Mouse (Mus musculus): ENCODE data around the gene Hmgcl.
A peak's percentile ranks its signal among the peaks of the same experiment; 100 is the strongest.

The Hmgcl gene

DNA sequence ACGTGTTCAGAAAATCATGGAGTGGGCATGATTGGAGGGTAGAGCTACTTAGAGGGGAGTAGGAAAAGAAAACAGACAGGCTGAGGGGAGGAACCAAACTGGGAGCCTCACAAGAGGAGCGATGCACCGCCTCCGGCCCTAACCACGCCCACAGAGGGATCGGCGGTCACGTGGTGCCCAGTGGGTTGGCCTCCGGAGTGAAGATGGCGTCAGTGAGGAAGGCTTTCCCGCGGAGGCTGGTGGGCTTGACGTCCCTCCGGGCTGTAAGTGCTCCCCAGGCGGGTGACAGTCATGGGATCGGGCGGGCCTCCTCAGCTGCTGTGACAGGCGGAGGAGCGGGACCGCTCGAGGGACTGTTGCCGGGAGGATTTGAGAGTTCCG lies at the start of gene Hmgcl:
Hmgcl (plus strand) TSS at position 171 of the 381 bp plus-strand sequence.
- DNase-seq (ENCODE audit: low spot score), result peak; percentile 96

DNA sequence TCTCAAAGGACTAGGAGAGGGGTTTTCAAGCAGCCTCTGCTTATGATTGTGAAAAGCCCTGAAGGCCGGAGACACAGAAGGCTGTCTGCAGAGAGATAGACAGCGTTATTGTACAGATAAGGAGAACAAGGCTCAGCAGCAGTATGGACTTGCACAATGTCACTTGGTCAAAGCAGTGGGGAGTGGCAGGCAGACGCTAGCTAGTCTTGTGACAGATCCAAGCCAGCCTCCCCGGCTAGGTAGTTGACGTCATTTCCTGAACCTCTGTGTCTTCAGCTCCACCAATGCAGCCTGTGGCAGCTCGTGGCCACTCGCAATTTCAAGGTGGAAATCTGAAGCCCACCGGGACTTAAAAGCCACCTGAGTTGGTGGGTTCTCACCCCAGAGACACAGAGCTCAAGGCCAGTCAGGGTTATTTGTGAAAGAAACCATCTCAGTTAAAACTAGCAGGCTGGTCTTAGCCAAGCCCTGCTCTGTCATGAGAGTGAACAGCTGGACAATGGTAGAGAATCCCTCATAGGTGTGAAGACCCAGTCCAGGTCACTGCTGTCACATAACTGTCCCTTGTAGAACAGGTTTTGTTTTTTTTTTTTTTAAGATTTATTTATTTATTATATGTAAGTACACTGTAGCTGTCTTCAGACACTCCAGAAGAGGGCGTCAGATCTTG lies 47.7 kb upstream of the Hmgcl start:
- peak; percentile 91 for DNase-seq (ENCODE audit: low spot score)

DNA sequence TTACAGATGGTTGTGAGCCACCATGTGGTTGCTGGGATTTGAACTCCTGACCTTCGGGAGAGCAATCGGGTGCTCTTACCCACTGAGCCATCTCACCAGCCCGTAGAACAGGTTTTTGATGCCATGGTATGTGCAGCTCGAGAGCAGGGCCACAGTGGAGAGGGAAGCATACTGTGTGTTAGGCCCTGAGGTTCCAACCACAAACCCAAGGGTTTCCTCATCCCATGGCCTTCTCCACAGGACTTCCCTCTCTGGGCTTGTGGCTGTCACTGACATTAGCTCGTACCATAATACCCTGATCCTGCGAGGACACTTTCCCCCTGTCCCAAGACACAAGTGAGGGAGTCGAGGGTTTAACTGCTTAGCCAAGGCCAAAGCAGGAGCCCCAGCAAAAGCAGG lies 47.2 kb upstream of the Hmgcl start:
- no peak for DNase-seq (ENCODE audit: low spot score)

DNA sequence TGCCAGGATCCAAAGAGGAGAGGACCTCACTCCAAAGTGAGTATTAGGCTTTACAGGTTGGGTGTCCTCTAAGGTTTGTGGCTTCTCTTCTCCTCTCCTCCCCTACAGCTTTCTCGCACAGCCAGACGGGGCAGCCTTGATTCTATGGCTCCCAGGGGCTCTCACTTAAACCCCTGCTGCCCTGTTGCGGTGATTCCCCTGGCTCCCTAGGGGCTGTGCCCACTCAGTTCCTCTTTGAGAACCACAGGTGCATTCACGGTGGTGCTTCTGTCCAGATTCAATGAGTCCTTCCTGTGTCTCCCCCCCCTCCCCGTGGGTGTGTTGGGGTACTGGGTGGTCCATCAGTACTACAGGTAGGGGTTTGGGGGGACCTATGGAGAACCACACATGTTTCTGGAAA lies 46.2 kb upstream of the Hmgcl start:
- DNase-seq (ENCODE audit: low spot score), result no peak

DNA sequence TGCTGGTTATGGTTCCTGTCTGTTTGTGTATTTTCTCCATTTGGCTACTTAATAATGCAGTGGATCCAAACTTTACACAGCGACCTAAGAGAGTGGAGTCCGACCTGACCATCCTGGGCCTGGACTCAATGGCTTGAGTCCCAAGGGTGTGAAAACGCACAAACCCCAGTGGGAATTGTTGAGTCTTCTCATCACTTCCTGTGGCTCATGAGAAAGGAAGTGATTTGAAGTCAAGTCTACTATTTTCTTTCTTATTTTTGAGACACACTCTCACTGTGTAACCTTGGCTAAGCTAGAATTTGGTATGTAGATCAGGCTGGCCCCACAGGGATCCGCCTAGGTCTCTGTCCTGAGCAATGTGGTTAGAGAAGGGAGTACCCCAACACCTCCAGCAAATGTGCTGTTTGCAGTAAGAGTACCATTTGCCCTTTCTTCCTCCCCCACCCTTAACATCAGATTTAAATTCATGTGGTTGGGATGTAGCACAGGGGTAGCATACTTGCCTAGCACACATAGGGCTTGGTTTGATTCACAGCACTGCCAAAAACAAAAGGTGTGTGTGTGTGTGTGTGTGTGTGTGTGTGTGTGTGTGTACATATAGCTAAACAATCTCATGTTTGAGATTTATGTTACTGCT lies 43.5 kb upstream of the Hmgcl start:
- no peak for DNase-seq (ENCODE audit: low spot score)

DNA sequence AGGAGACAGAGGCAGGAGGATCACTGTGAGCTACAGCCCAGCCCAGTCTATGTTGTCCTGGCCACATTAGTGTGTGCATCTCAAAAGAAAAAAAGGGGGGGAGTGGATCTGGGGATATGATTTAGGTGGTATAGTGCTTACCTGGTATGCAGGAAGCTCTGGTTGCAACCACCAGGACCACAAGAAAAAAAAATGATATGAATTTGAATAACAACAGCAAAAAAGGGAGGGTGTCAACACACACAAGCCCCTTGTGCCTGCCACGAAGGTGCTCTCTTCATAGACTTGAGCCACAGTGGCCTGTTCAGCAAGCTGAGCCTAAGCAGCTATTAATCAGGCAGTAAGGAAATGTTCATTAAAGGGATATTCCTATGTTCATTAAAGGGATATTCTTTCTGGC lies 41.4 kb upstream of the Hmgcl start:
- DNase-seq (ENCODE audit: low spot score), result no peak

DNA sequence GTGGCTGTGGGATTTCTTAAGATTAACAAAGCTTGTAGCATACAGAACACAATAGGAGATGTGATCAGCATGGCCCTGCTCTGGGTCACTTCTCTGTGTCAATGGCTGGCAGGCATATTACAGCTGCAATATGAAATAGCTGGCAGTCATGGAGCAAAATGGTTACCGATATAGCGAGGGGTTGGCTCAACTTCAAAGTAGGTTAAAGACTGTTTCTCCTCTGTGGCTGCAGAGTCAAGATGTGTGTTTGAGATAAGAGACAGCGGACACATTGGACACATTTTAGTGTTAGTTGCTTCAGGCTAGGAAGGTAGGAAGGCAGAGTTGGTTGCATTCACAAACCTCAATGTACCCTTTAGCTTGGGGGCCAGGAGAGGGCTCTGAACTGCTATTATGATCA lies 39.6 kb upstream of the Hmgcl start:
- DNase-seq (ENCODE audit: low spot score), result peak; percentile 44

DNA sequence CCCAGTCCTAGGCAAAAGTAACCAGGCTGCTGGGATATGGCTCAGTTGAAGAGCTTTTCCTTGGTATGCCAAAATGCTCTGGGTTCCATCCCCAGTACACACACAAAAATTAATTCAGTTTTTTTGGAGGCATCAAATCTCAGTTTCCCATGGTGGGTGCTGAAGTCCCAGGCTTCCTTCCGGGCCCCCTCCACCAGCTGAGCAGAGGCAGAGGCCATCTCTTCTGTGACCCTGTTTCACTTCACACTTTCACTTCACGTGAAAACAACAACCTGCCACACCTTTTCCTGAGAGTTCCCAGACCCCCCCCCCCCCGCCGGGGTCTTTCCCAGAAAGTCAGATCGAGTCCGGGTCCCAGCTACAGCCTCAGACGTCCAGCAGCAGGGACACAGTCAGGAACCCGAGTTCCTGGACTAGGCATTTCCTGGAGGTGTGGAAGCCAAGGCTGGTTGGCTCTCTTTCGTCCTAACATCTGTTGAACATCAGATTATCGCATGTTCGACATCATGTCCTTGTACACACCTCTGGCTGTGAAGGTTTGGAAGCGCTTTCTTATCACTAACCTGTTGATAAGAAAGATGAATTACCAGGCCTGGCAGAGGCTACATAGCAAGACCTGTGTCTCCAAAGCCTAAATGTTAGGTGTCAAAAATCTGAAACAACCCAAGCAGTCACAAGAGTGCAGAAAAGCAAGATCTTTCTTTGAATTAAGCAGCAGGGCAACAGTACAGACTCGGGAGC lies 36.8 kb upstream of the Hmgcl start:
- DNase-seq (ENCODE audit: low spot score), result no peak

DNA sequence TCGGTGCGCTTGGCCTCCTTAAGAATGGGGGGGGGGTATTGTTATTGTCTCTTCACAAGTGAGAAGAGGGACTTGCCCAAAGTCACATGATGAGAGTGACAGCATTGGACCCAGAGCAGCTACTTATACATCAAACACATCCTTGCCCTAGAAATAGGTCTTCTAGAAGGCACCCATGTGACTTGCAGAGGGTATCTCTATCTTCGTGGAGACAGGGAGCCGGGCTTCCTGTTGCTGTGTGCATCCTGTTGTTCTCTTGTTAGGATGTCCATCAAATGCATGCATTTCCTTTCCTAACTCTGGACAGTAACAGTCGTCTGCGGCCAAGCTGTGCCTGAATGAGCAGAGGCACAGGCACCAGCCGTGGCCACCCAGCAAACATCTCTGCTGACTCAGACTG lies 34.7 kb upstream of the Hmgcl start:
- DNase-seq (ENCODE audit: low spot score), result no peak

DNA sequence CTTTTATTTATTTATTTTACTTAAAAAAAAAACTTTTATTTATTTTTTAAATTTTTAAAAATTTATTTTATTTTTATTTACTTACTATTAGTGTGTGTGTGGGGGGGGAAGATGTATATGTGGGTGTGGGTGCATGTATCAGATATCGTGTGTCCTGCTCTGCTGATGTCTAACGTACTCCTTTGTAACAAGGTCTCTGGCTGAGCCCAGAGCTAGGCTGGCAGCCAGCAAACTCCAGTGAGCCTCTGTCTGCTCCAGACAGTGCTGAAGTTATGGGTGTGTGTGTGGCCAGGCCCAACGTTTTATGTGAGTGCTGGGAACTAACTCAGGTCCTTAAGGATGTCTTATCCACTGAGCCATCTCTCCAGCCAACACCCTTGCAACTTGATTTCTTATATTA lies 34.1 kb upstream of the Hmgcl start:
- peak; percentile 48 for DNase-seq (ENCODE audit: low spot score)

DNA sequence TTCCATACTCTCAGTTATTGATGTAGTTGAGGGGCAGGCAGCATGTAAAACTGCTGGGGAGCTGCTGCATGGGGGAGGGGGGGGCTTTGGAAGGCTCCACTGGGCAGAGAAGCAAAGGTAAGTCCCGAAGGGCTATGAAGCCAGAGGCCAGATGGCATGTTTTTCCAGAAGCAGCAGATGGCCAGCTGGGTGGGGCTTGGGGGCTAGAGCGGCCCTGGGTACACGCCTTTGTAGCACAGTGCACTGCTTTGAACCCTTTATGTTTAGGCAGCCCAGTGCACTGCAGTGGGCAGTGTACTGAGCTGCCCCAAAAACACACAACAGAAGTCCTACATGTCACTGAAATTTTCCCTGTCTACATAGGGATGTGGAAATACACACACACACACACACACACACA lies 33.4 kb upstream of the Hmgcl start:
- peak; percentile 72 for DNase-seq (ENCODE audit: low spot score)

DNA sequence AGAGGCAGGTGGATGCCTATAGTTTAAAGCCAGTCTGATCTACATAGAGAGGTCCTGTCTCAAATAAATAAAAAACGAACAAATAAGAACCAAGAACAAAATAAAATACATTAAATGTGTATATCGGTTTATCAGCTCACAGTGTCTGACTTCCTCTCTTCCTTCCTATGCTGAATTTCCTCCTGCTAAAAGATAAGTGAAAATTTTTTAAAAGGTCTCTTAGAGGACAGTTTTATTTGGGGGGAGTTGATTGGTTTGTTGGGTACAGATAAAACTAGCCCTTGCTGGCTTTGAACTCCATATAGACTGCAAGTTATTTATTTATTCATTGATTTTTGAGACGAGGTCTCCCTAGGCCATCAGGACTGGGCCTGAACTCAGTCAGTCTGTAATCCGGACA lies 32.8 kb upstream of the Hmgcl start:
- DNase-seq (ENCODE audit: low spot score), result no peak

DNA sequence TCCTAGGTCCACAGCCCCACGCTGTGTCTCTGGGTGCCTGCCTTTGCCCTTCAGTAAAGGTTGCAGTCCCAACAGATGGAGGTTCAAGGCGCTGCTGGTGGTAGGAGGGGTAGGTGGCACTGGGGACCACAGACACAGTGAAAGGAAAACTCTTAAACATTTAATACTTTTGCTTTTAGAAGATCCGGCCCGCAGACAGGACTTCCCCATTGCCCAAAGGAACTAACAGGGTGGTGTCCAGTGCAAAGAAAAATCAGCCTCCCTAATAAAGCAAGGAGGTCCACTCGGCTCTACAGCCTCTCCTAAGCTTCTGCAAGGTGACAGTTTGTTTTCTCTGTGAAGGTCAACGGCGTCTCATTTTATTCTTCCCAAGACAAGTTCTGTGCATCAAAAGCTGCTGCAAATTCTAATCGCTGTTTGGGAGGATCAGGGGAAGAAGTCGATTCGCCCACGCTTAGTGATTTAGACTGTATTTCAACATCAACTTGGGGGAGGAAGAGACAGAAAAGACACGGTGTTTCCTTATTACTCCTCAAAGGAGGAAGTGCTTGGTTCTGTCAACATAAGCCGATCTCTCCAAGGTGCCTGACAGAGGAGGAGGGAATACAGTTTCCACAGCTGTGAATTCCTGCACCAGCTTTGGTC lies 27.5 kb upstream of the Hmgcl start:
- DNase-seq (ENCODE audit: low spot score), result no peak

DNA sequence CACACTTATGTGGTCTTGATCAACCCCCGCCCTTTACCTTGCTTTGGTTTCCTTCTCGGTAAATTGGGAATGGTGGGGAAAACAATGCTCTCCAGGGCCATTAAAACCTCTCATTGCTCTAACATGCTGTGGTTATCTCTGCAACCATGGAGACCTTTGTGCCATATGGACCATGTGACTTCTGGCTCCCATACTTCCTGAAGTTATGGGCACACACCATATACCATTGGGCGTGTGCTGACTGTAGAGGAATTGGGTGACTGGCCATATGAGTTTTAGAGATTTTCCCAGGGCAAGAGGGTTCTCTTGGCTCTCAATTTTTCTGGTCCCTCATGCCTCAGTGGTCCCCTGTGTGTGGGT lies 27.0 kb upstream of the Hmgcl start:
- no peak for DNase-seq (ENCODE audit: low spot score)

DNA sequence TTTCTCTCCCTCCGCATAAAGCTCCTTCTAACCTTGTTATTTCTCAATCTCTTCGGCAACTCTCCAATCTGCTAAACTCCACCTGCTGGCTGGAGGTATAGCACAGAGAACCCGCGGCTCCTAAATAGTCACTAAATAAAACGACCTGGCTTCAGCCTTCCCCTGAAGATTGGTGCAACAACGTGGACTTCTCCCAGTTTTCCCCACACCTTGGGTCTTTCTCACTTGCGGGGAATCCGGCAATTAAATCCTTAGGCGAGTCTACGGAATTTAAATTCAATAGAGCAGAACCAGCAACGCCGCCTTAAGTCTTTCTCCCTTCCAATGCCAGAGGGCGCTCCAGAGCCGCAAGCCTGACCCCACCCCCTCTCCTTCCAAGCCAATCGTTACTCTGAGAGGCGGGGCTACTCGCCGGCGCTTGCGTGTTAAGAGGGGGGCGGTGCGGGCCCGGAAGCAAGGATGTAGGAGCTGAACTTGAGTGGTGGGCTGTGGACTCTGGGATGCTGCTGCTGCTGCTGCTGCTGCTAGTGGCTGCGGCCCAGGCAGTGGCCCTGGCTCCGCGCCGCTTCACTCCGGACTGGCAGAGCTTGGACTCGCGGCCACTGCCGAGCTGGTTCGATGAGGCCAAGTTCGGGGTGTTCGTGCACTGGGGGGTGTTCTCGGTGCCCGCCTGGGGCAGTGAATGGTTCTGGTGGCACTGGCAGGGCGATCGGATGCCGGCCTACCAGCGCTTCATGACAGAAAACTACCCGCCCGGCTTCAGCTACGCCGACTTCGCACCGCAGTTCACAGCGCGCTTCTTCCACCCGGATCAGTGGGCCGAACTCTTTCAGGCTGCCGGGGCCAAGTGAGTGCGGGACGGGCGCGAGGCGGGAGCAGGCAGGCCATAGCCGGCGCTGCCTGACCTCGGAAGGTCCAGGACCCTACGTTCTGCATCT lies 25.7 kb upstream of the Hmgcl start, which contains the start of gene Fuca1:
Fuca1 (plus strand) TSS at position 432 of the 938 bp plus-strand sequence.
- peak; percentile 99 for DNase-seq (ENCODE audit: low spot score)

DNA sequence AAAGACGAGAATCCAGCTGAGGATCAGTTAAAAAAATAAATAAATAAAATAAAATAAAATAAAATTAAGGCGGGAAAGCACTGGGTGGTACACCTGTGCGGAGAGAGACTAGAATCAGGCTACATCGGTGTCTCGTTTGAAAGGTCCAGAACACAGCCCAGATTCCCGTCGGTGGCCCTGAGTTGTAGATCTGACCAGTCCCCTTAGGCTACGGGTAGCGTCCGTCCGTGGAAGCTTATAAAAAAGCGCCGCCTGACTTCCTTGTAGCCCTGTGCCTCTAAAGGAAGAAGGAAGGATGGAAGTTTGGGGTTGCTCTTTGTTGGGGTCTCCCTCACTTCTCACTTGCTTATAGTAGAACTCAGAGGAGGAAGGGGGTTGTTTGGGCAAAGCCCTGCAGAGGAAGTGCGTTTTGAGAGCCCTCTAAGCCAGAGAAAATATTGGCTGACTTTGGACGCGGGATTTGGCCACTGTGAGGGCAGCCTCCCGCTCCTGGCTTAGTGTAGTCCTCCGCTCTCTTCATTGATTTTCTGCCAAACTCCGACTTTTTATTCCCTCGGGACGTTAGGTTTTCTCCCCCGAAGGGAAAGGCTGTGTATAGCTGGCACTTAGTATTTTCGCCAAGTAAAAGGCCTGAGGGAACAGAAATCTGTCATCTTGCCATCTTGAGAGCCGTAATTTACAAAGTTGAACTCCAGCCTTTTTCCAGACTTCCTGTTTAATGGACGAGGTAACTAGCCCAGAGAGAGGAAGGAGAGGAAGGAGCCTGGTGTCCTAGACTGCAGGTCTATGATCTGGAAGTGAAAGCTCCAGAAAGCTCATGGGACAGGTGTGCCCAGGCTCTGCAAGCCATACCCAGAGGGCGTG lies 24.8 kb upstream of the Hmgcl start:
- DNase-seq (ENCODE audit: low spot score), result peak; percentile 75

DNA sequence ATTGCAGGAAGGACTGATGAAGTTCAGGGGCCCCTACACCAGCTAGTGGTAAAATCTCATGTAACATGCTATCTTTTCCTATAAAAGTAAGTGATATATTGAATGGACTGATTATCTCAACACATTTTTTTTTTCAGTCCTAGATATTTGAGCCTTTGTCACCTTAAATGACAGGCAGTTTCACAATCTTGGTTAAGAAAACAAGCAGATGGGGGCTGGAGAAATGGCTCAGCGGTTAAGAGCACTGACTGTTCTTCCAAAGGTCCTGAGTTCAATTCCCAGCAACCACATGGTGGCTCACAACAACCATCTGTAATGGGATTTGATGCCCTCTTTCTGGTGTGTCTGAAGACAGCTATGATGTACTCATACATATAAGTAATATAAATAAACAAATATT lies 24.1 kb upstream of the Hmgcl start:
- no peak for DNase-seq (ENCODE audit: low spot score)

DNA sequence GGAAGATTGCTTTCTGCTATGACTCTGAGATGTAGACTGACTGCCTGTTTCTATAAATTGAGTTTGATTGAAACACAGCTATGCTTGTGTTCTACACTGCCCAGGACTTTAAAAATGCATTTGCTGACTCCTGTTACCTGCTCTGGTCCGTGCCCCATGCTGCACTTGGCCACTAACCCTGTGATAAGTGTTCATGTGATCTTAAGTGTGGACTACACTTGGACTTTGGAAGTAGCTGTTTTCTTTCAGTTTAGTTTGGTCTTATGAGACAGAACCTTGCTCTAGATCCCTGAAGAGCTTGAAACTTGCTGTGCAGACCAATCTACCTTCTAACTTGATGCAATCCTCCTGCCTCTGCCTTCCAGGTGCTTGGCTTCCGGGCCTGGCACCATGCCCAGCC lies 21.8 kb upstream of the Hmgcl start:
- DNase-seq (ENCODE audit: low spot score), result no peak

DNA sequence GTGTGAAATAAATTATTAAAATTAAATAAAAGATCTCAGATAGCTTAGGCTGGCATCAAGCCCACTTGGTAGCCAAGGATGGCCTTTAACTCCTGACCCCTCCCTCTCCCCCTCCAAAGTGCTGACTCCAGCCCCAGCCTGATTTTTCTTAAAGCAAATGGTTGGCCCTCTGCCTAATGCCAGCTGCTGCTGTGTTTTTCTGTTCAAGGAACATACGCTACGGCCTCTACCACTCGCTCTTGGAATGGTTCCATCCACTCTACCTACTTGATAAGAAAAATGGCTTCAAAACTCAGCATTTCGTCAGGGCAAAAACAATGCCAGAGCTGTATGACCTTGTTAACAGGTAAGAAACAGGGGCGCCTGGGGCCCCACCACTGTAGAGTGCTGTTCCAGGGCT lies 20.9 kb upstream of the Hmgcl start:
- DNase-seq (ENCODE audit: low spot score), result peak; percentile 51

DNA sequence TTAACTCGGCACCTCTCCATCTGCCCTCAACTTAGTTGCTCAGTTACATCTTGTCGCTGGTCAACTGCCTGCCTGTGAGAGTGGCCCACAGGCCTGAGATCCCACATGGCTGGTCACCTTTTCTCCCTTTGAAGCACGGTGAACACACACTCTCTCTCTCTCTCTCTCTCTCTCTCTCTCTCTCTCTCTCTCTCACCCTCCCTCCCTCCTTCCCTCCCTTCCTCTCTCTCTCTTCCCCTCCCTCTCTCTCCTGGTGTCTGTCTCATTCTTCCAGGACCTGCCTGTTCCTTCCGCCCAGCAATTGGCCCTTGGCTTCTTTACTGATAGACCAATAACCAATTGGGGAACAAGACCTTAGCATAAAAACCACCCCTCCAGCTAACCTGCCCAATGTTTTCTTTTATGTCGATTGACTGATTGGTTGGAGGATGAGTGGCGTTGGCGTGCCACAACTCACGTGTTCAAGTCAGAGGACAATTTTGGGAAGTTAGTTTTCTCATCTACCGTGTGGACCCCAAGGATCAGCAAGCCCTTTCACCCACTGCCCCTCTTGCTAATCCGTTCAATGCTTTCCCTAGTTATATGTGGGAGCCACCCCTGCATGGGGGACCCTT lies 19.9 kb upstream of the Hmgcl start:
- DNase-seq (ENCODE audit: low spot score), result no peak
